Comparison of ENCODE assay signal across 28 mouse cellular contexts in genomic region chr17:90435371-90435770, GRCm38 (mm10).
A peak's percentile ranks its signal among the peaks of the same experiment; 100 is the strongest.
DNase-seq lines count a peak whose midpoint lies in the region; ATAC-seq and TF ChIP-seq lines count a peak whose summit lies in the region.
"Had no signal": no experiment of that assay in that cellular context is flagged by ENCODE, and none has a peak within 500 bp of the region (broad histone marks: within the 10 kb centered on the region; RNA-seq: fewer than 3 reads in every experiment).

No protein-coding gene starts in this region.

- peak; percentile 57 for ATAC-seq in frontal cortex, adult (ENCODE audit: low TSS enrichment)
- ATAC-seq: CD4-positive, CD25-positive, alpha-beta regulatory T cell, adult 4 months; forebrain, embryonic 15.5 days; hindbrain, embryonic 16.5 days; intestine, embryonic 15.5 days had no signal

- 12% methylated on average over 2 of the region's 2 CpGs for WGBS in cerebellum, adult 2 months

- peak; percentile 49 to 68 for DNase-seq in cerebellum, adult 2 months
- no peak for DNase-seq in cerebellum, adult 11-12 months
- no peak for DNase-seq in frontal cortex, postnatal 10 days (ENCODE audit: low spot score in 2 of 2)
- DNase-seq in brain, adult 2 months (ENCODE audit: low read depth, low spot score), result peak; percentile 74
- peak; percentile 60 for DNase-seq in cerebellum, postnatal 10 days
- DNase-seq in ovary, postnatal 14 days (ENCODE audit: low spot score), result no peak
- DNase-seq: adrenal gland, adult 2 months; adrenal gland, postnatal 14 days; embryo, embryonic 11 days; gastrocnemius, postnatal 25 days; heart, adult 18-20 months; heart, postnatal 10 days; heart, postnatal 36 days; kidney, adult 11 months; kidney, adult 8-10 months had no signal

- H3K4me3 ChIP-seq in cerebellum, adult 2 months (replicated peaks; ENCODE audit: insufficient read depth, low read depth, low read length), result no peak overlapping the region
- H3K4me3 ChIP-seq: embryonic facial prominence, embryonic 10.5 days; embryonic facial prominence, embryonic 13.5 days; erythroblast, embryonic 14.5 days; forebrain, embryonic 12.5 days; forebrain, embryonic 15.5 days; heart, embryonic 12.5 days; heart, embryonic 15.5 days; hindbrain, embryonic 10.5 days; hindbrain, embryonic 13.5 days; intestine, embryonic 15.5 days had no signal

- peak overlapping the region; percentile 90 for H3K27ac ChIP-seq in cerebellum, adult 2 months (ENCODE audit: insufficient read depth, low read length)
- H3K27ac ChIP-seq: embryonic facial prominence, embryonic 10.5 days; embryonic facial prominence, embryonic 13.5 days; forebrain, embryonic 12.5 days; heart, embryonic 15.5 days; hindbrain, embryonic 10.5 days; intestine, embryonic 15.5 days had no signal

- peaks cover 6% of the 10 kb centered on the region; the same call in 1 of the 2 replicates for H3K4me1 ChIP-seq in cerebellum, adult 2 months (ENCODE audit: control insufficient read depth, insufficient read depth, low read length)
- H3K4me1 ChIP-seq: embryonic facial prominence, embryonic 10.5 days; embryonic facial prominence, embryonic 13.5 days; forebrain, embryonic 12.5 days; heart, embryonic 12.5 days; heart, embryonic 15.5 days; hindbrain, embryonic 10.5 days; intestine, embryonic 15.5 days had no signal

- H3K27me3 ChIP-seq in cerebellum, adult 2 months (ENCODE audit: control insufficient read depth, insufficient read depth, low read length), result no peaks in the 10 kb centered on the region
- H3K27me3 ChIP-seq: embryonic facial prominence, embryonic 13.5 days; forebrain, embryonic 12.5 days; forebrain, embryonic 15.5 days; heart, embryonic 12.5 days; heart, embryonic 15.5 days; hindbrain, embryonic 13.5 days; intestine, embryonic 15.5 days had no signal

- no peak for TF ChIP-seq POLR2A in cerebellum, adult 2 months (IDR thresholded peaks at IDR 0.05; ENCODE audit: borderline replicate concordance, insufficient read depth, low read length)

- no peak for TF ChIP-seq CTCF in cerebellum, adult 2 months (IDR thresholded peaks at IDR 0.05; ENCODE audit: borderline replicate concordance, insufficient read depth, low read depth, low read length)

Comparison
In these comparisons a context has a peak if more than half of its experiments do, and no peak if none do; other contexts are left out.
1. DNase-seq: peak in cerebellum, adult 2 months (2 of 2), brain, adult 2 months (single experiment) and cerebellum, postnatal 10 days (2 of 2); none in cerebellum, adult 11-12 months (single experiment), frontal cortex, postnatal 10 days (0 of 2) and ovary, postnatal 14 days (single experiment).